Mouse (Mus musculus) brain, embryonic 14.5 days (tissue): ENCODE results near the gene Ppp1r26.
A peak's percentile ranks its signal among the peaks of the same experiment; 100 is the strongest.

Experiments used
- CTCF ChIP-seq: fragments of 200-500 bp; IDR thresholded peaks from 2 replicates; pipeline ENCODE4 v1.5.1; 2012; ENCODE audit warnings: inconsistent platforms, mild to moderate bottlenecking, moderate library complexity, borderline replicate concordance; ENCODE audit not compliant: insufficient read depth, insufficient read length; ENCODE audit errors: extremely low read depth
- POLR2A ChIP-seq: fragments of 200-500 bp; IDR thresholded peaks from 2 replicates; pipeline ENCODE4 v1.6.1; 2012; ENCODE audit warnings: mild to moderate bottlenecking, inconsistent platforms, borderline replicate concordance; ENCODE audit not compliant: poor library complexity, insufficient read depth, insufficient read length, severe bottlenecking; ENCODE audit errors: extremely low read depth

DNA sequence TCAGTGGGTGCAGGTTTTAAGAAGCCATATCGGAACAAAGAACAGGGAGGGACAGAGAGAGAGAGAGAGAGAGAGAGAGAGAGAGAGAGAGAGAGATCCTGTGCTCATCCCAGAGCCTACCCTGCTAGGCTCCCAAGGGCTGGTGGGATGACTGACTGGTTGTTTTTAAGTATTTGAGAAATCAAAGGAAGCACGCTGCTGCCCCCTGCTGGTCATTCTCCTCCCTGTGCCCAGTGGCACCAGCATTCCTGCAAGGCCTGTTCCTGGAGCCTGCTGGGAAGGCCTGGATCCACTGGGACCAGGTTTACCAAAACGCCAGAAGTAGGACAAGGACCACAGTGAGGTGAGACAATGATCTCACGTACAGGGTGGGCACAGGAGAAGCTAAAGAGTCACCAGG lies 26.7 kb upstream of the Ppp1r26 start:
- TF ChIP-seq CTCF, result peak; percentile 96
- no peak for TF ChIP-seq POLR2A
